Mouse (Mus musculus): ENCODE data around the gene Chd3. TPM values are rescaled to one million over a fixed set of nuclear protein-coding genes. Genes with fewer than 3 reads are reported as not detected.
A peak's percentile ranks its signal among the peaks of the same experiment; 100 is the strongest.

Gene Chd3
- polyA plus RNA-seq, 1 experiment from 2014 or later: 56.9 TPM

GRCm38 (mm10) chr11:69377766-69378165 is 8.6 kb upstream of the Chd3 start:
- H3K4me2 ChIP-seq (ENCODE audit: low read depth, low read length): no peak overlapping the region
- 68% methylated on average over 3 of the region's 3 CpGs for WGBS
- H3K4me1 ChIP-seq (replicated peaks; ENCODE audit: control insufficient read depth, insufficient read depth, low read length): peaks cover 2% of the 10 kb centered on the region; the same call in 1 of the 2 replicates
- peaks cover 16% of the 10 kb centered on the region for H3K36me3 ChIP-seq (ENCODE audit: control insufficient read depth, insufficient read depth, low read length)
- no peak overlapping the region for H3K4me3 ChIP-seq (ENCODE audit: low read length)
- H3K9me3 ChIP-seq (ENCODE audit: control insufficient read depth, low read length): no peaks in the 10 kb centered on the region
- no peak overlapping the region for H3K9ac ChIP-seq (ENCODE audit: low read length)
- ATAC-seq (ENCODE audit: low read depth): no peak
- no peaks in the 10 kb centered on the region for H3K27me3 ChIP-seq (ENCODE audit: control insufficient read depth, insufficient read depth, low read depth, low read length)
- no peak overlapping the region for H3K27ac ChIP-seq (ENCODE audit: low read length)

- Histone ChIP-seq H3K36me3 (ENCODE audit: control insufficient read depth, insufficient read depth, low read length) (peaks cover 18% of the 10 kb centered on the region), H3K4me2 (ENCODE audit: low read depth, low read length) (no peak overlapping the region), H3K9ac (ENCODE audit: low read length) (no peak overlapping the region), H3K4me1 (replicated peaks; ENCODE audit: control insufficient read depth, insufficient read depth, low read length) (peaks cover 21% of the 10 kb centered on the region), H3K27me3 (ENCODE audit: control insufficient read depth, insufficient read depth, low read depth, low read length) (no peaks in the 10 kb centered on the region), H3K4me3 (ENCODE audit: low read length) (no peak overlapping the region), H3K9me3 (ENCODE audit: control insufficient read depth, low read length) (no peaks in the 10 kb centered on the region), H3K27ac (ENCODE audit: low read length) (no peak overlapping the region)
- ATAC-seq (ENCODE audit: low read depth): no peak
- 89% methylated on average over 4 of the region's 4 CpGs for WGBS
Measured at GRCm38 (mm10) chr11:69375646-69376045, 6.4 kb upstream of the Chd3 start.

GRCm38 (mm10) chr11:69373223-69373965 is 4.2 kb upstream of the Chd3 start:
- Histone ChIP-seq H3K36me3 (ENCODE audit: control insufficient read depth, insufficient read depth, low read length) (peaks cover 18% of the 10 kb centered on the region), H3K4me1 (replicated peaks; ENCODE audit: control insufficient read depth, insufficient read depth, low read length) (peaks cover 23% of the 10 kb centered on the region), H3K27me3 (ENCODE audit: control insufficient read depth, insufficient read depth, low read depth, low read length) (no peaks in the 10 kb centered on the region), H3K4me3 (ENCODE audit: low read length) (no peak overlapping the region), H3K9ac (ENCODE audit: low read length) (no peak overlapping the region), H3K4me2 (ENCODE audit: low read depth, low read length) (no peak overlapping the region), H3K9me3 (ENCODE audit: control insufficient read depth, low read length) (no peaks in the 10 kb centered on the region), H3K27ac (ENCODE audit: low read length) (no peak overlapping the region)
- no peak for ATAC-seq (ENCODE audit: low read depth)
- 90% methylated on average over 16 of the region's 16 CpGs for WGBS

GRCm38 (mm10) chr11:69372780-69373170 is 3.6 kb upstream of the Chd3 start:
- H3K4me2 ChIP-seq (ENCODE audit: low read depth, low read length): no peak overlapping the region
- peaks cover 26% of the 10 kb centered on the region for H3K4me1 ChIP-seq (replicated peaks; ENCODE audit: control insufficient read depth, insufficient read depth, low read length)
- no peak overlapping the region for H3K4me3 ChIP-seq (ENCODE audit: low read length)
- no peaks in the 10 kb centered on the region for H3K9me3 ChIP-seq (ENCODE audit: control insufficient read depth, low read length)
- peaks cover 16% of the 10 kb centered on the region for H3K36me3 ChIP-seq (ENCODE audit: control insufficient read depth, insufficient read depth, low read length)
- 51% methylated on average over 3 of the region's 3 CpGs for WGBS
- H3K27ac ChIP-seq (ENCODE audit: low read length): peak overlapping the region; percentile 32; the same call in 1 of the 2 replicates
- no peaks in the 10 kb centered on the region for H3K27me3 ChIP-seq (ENCODE audit: control insufficient read depth, insufficient read depth, low read depth, low read length)
- H3K9ac ChIP-seq (ENCODE audit: low read length): no peak overlapping the region
- ATAC-seq (ENCODE audit: low read depth): no peak

- peak overlapping the region; percentile 32; the same call in 1 of the 2 replicates for H3K27ac ChIP-seq (ENCODE audit: low read length)
- H3K36me3 ChIP-seq (ENCODE audit: control insufficient read depth, insufficient read depth, low read length): peaks cover 11% of the 10 kb centered on the region
- H3K9me3 ChIP-seq (ENCODE audit: control insufficient read depth, low read length): no peaks in the 10 kb centered on the region
- peaks cover 28% of the 10 kb centered on the region for H3K4me1 ChIP-seq (replicated peaks; ENCODE audit: control insufficient read depth, insufficient read depth, low read length)
- 28% methylated on average over 12 of the region's 12 CpGs for WGBS
- ATAC-seq (ENCODE audit: low read depth): no peak
- H3K27me3 ChIP-seq (ENCODE audit: control insufficient read depth, insufficient read depth, low read depth, low read length): no peaks in the 10 kb centered on the region
- H3K4me3 ChIP-seq (ENCODE audit: low read length): no peak overlapping the region
- H3K4me2 ChIP-seq (ENCODE audit: low read depth, low read length): 0 out of 2 replicates have a peak overlapping the region, but pooled peaks have one; percentile 1
- H3K9ac ChIP-seq (ENCODE audit: low read length): no peak overlapping the region
Measured at GRCm38 (mm10) chr11:69372056-69372779, 3.0 kb upstream of the Chd3 start.

GRCm38 (mm10) chr11:69371601-69372000 is 2.4 kb upstream of the Chd3 start:
- Histone ChIP-seq H3K27ac (ENCODE audit: low read length) (peak overlapping the region; percentile 93; the same call in 1 of the 2 replicates), H3K9ac (ENCODE audit: low read length) (peak overlapping the region; percentile 50; the same call in 1 of the 2 replicates), H3K36me3 (ENCODE audit: control insufficient read depth, insufficient read depth, low read length) (peaks cover 9% of the 10 kb centered on the region), H3K4me1 (replicated peaks; ENCODE audit: control insufficient read depth, insufficient read depth, low read length) (peaks cover 28% of the 10 kb centered on the region), H3K9me3 (ENCODE audit: control insufficient read depth, low read length) (no peaks in the 10 kb centered on the region), H3K4me3 (ENCODE audit: low read length) (no peak overlapping the region; the same call in 1 of the 2 replicates), H3K4me2 (ENCODE audit: low read depth, low read length) (0 out of 2 replicates have a peak overlapping the region, but pooled peaks have one; percentile 49), H3K27me3 (ENCODE audit: control insufficient read depth, insufficient read depth, low read depth, low read length) (no peaks in the 10 kb centered on the region)
- no peak for ATAC-seq (ENCODE audit: low read depth)
- 47% methylated on average over 12 of the region's 12 CpGs for WGBS

- peak overlapping the region; percentile 16 for H3K4me3 ChIP-seq (ENCODE audit: low read length)
- H3K9ac ChIP-seq (ENCODE audit: low read length): peak overlapping the region; percentile 50
- 13% methylated on average over 9 of the region's 9 CpGs for WGBS
- H3K4me2 ChIP-seq (ENCODE audit: low read depth, low read length): peak overlapping the region; percentile 49
- no peak for ATAC-seq (ENCODE audit: low read depth)
- H3K9me3 ChIP-seq (ENCODE audit: control insufficient read depth, low read length): no peaks in the 10 kb centered on the region
- peaks cover 31% of the 10 kb centered on the region for H3K4me1 ChIP-seq (replicated peaks; ENCODE audit: control insufficient read depth, insufficient read depth, low read length)
- H3K36me3 ChIP-seq (ENCODE audit: control insufficient read depth, insufficient read depth, low read length): peaks cover 7% of the 10 kb centered on the region
- H3K27ac ChIP-seq (ENCODE audit: low read length): peak overlapping the region; percentile 93
- no peaks in the 10 kb centered on the region for H3K27me3 ChIP-seq (ENCODE audit: control insufficient read depth, insufficient read depth, low read depth, low read length)
Measured at GRCm38 (mm10) chr11:69370817-69371215, 1.6 kb upstream of the Chd3 start.

GRCm38 (mm10) chr11:69369990-69370816 is 997 bp upstream of the Chd3 start:
- Histone ChIP-seq H3K9me3 (ENCODE audit: control insufficient read depth, low read length) (no peaks in the 10 kb centered on the region), H3K4me2 (ENCODE audit: low read depth, low read length) (peak overlapping the region; percentile 94), H3K27ac (ENCODE audit: low read length) (peak overlapping the region; percentile 100), H3K27me3 (ENCODE audit: control insufficient read depth, insufficient read depth, low read depth, low read length) (no peaks in the 10 kb centered on the region), H3K36me3 (ENCODE audit: control insufficient read depth, insufficient read depth, low read length) (peaks cover 7% of the 10 kb centered on the region), H3K4me1 (replicated peaks; ENCODE audit: control insufficient read depth, insufficient read depth, low read length) (peaks cover 37% of the 10 kb centered on the region), H3K9ac (ENCODE audit: low read length) (peak overlapping the region; percentile 100), H3K4me3 (ENCODE audit: low read length) (peak overlapping the region; percentile 90)
- no peak for ATAC-seq (ENCODE audit: low read depth)
- 9% methylated on average over 2 of the region's 2 CpGs for WGBS
